Mouse (Mus musculus): ENCODE results near the gene Cdc6. TPM values are rescaled to one million over a fixed set of nuclear protein-coding genes. Genes with fewer than 3 reads are reported as not detected.

The Cdc6 gene
- total and polyA plus RNA-seq, 2 experiments from 2014 or later: 1.3 to 2.3 TPM

- DNase-seq (no peak), ATAC-seq (no peak)
- 76% methylated on average over 7 of the region's 7 CpGs for WGBS
- no peaks in the 10 kb centered on the region for H3K27me3 ChIP-seq (ENCODE audit: insufficient read depth, low read length)
- H3K27ac ChIP-seq (ENCODE audit: low read depth, low read length): no peak overlapping the region
- no peak overlapping the region for H3K4me2 ChIP-seq (ENCODE audit: low read depth)
- TF ChIP-seq CTCF (IDR thresholded peaks at IDR 0.05; ENCODE audit: low read depth): no peak
- H3K4me1 ChIP-seq (ENCODE audit: insufficient read depth): peaks cover 13% of the 10 kb centered on the region; the same call in 1 of the 2 replicates
- H3K4me3 ChIP-seq (ENCODE audit: low read depth, low read length): no peak overlapping the region
- H3K36me3 ChIP-seq (ENCODE audit: insufficient read depth): 0 out of 2 replicates have a peak, but pooled peaks cover 3% of the 10 kb centered on the region
- no peak overlapping the region for H3K9ac ChIP-seq
- H3K9me3 ChIP-seq (ENCODE audit: low read length): no peaks in the 10 kb centered on the region
These were observed 42.4 kb downstream of the Cdc6 start for GRCm38 (mm10) chr11:98949958-98950460.

GRCm38 (mm10) chr11:98950484-98950883 lies 42.9 kb downstream of the Cdc6 start:
- Histone ChIP-seq H3K9me3 (ENCODE audit: low read length) (no peaks in the 10 kb centered on the region), H3K27ac (ENCODE audit: low read depth, low read length) (no peak overlapping the region), H3K27me3 (ENCODE audit: insufficient read depth, low read length) (no peaks in the 10 kb centered on the region), H3K4me3 (ENCODE audit: low read depth, low read length) (no peak overlapping the region), H3K9ac (no peak overlapping the region), H3K4me1 (ENCODE audit: insufficient read depth) (peaks cover 16% of the 10 kb centered on the region; the same call in 1 of the 2 replicates), H3K36me3 (ENCODE audit: insufficient read depth) (0 out of 2 replicates have a peak, but pooled peaks cover 3% of the 10 kb centered on the region), H3K4me2 (ENCODE audit: low read depth) (no peak overlapping the region)
- ATAC-seq: no peak
- WGBS: 87% methylated on average over 9 of the region's 9 CpGs
- TF ChIP-seq CTCF (IDR thresholded peaks at IDR 0.05; ENCODE audit: low read depth): no peak
- no peak for DNase-seq

GRCm38 (mm10) chr11:98951026-98951906 lies 43.7 kb downstream of the Cdc6 start:
- peak overlapping the region; percentile 66 for H3K27ac ChIP-seq (ENCODE audit: low read depth, low read length)
- WGBS: 29% methylated on average over 16 of the region's 16 CpGs
- no peak overlapping the region for H3K4me3 ChIP-seq (ENCODE audit: low read depth, low read length)
- ATAC-seq (peak; percentile 80), DNase-seq (peak; percentile 78)
- H3K4me1 ChIP-seq (ENCODE audit: insufficient read depth): peaks cover 16% of the 10 kb centered on the region; the same call in 1 of the 2 replicates
- H3K36me3 ChIP-seq (ENCODE audit: insufficient read depth): 0 out of 2 replicates have a peak, but pooled peaks cover 3% of the 10 kb centered on the region
- H3K9me3 ChIP-seq (ENCODE audit: low read length): no peaks in the 10 kb centered on the region
- H3K4me2 ChIP-seq (ENCODE audit: low read depth): no peak overlapping the region
- no peak for TF ChIP-seq CTCF (IDR thresholded peaks at IDR 0.05; ENCODE audit: low read depth)
- no peak overlapping the region for H3K9ac ChIP-seq
- no peaks in the 10 kb centered on the region for H3K27me3 ChIP-seq (ENCODE audit: insufficient read depth, low read length)

GRCm38 (mm10) chr11:98952111-98952510 lies 44.5 kb downstream of the Cdc6 start:
- Histone ChIP-seq H3K36me3 (ENCODE audit: insufficient read depth) (0 out of 2 replicates have a peak, but pooled peaks cover 3% of the 10 kb centered on the region), H3K27ac (ENCODE audit: low read depth, low read length) (no peak overlapping the region), H3K4me2 (ENCODE audit: low read depth) (no peak overlapping the region), H3K4me3 (ENCODE audit: low read depth, low read length) (no peak overlapping the region), H3K9ac (no peak overlapping the region), H3K9me3 (ENCODE audit: low read length) (no peaks in the 10 kb centered on the region), H3K27me3 (ENCODE audit: insufficient read depth, low read length) (no peaks in the 10 kb centered on the region), H3K4me1 (ENCODE audit: insufficient read depth) (peaks cover 16% of the 10 kb centered on the region; the same call in 1 of the 2 replicates)
- TF ChIP-seq CTCF (IDR thresholded peaks at IDR 0.05; ENCODE audit: low read depth): no peak
- WGBS: 100% methylated on average over 1 of the region's 1 CpGs
- ATAC-seq: no peak
- DNase-seq: no peak

GRCm38 (mm10) chr11:98952736-98953135 lies 45.1 kb downstream of the Cdc6 start:
- no peak for DNase-seq
- no peak for ATAC-seq
- H3K4me2 ChIP-seq (ENCODE audit: low read depth): no peak overlapping the region
- WGBS: 63% methylated on average over 2 of the region's 2 CpGs
- TF ChIP-seq CTCF (IDR thresholded peaks at IDR 0.05; ENCODE audit: low read depth): no peak
- H3K4me3 ChIP-seq (ENCODE audit: low read depth, low read length): no peak overlapping the region
- no peaks in the 10 kb centered on the region for H3K27me3 ChIP-seq (ENCODE audit: insufficient read depth, low read length)
- H3K27ac ChIP-seq (ENCODE audit: low read depth, low read length): no peak overlapping the region
- H3K9ac ChIP-seq: no peak overlapping the region
- peaks cover 16% of the 10 kb centered on the region; the same call in 1 of the 2 replicates for H3K4me1 ChIP-seq (ENCODE audit: insufficient read depth)
- H3K36me3 ChIP-seq (ENCODE audit: insufficient read depth): 0 out of 2 replicates have a peak, but pooled peaks cover 3% of the 10 kb centered on the region
- H3K9me3 ChIP-seq (ENCODE audit: low read length): no peaks in the 10 kb centered on the region

- H3K4me3 ChIP-seq (ENCODE audit: low read depth, low read length): no peak overlapping the region
- no peak for DNase-seq
- H3K9me3 ChIP-seq (ENCODE audit: low read length): no peaks in the 10 kb centered on the region
- no peak for ATAC-seq
- WGBS: 35% methylated on average over 2 of the region's 2 CpGs
- no peak overlapping the region for H3K9ac ChIP-seq
- H3K27me3 ChIP-seq (ENCODE audit: insufficient read depth, low read length): no peaks in the 10 kb centered on the region
- H3K36me3 ChIP-seq (ENCODE audit: insufficient read depth): 0 out of 2 replicates have a peak, but pooled peaks cover 3% of the 10 kb centered on the region
- no peak for TF ChIP-seq CTCF (IDR thresholded peaks at IDR 0.05; ENCODE audit: low read depth)
- H3K4me1 ChIP-seq (ENCODE audit: insufficient read depth): peaks cover 16% of the 10 kb centered on the region; the same call in 1 of the 2 replicates
- no peak overlapping the region for H3K4me2 ChIP-seq (ENCODE audit: low read depth)
- H3K27ac ChIP-seq (ENCODE audit: low read depth, low read length): no peak overlapping the region
These were observed 45.8 kb downstream of the Cdc6 start for GRCm38 (mm10) chr11:98953361-98953760.
